Mouse (Mus musculus) telencephalon, adult 2 months (tissue): Measurements from ENCODE around the gene Fbxw2.
A peak's percentile ranks its signal among the peaks of the same experiment; 100 is the strongest.
"Not testable (repeated sequence)": the region's sequence is repeated elsewhere in the genome, so short reads cannot be mapped to it uniquely, and the experiment has no call there.

Source experiments
- DNase-seq: peaks from one replicate; pipeline ENCODE4 v3.0.0-alpha.2; 2011; ENCODE audit warnings: low read depth, low spot score

The Fbxw2 gene

GRCm38 (mm10) chr2:34825827-34826459, at the start of gene Fbxw2:
Fbxw2 (minus strand) TSS chr2:34826311.
- peak; percentile 92 for DNase-seq

- DNase-seq = no peak
Observed at GRCm38 (mm10) chr2:34874816-34875345, 48.8 kb upstream of the Fbxw2 start, which contains the start of gene Psmd5. Psmd5 (minus strand) TSS chr2:34874968.

- no peak for DNase-seq
Observed at GRCm38 (mm10) chr2:34874271-34874670, 48.2 kb upstream of the Fbxw2 start, which contains the start of gene Cutal. Cutal (plus strand) TSS chr2:34874396.

- DNase-seq = peak; percentile 98
Observed at GRCm38 (mm10) chr2:34870520-34871474, 44.7 kb upstream of the Fbxw2 start.

- no peak for DNase-seq
Observed at GRCm38 (mm10) chr2:34869680-34870079, 43.6 kb upstream of the Fbxw2 start.

- no peak for DNase-seq
Observed at GRCm38 (mm10) chr2:34857728-34858127, 31.6 kb upstream of the Fbxw2 start.

- DNase-seq = no peak
Observed at GRCm38 (mm10) chr2:34855265-34855664, 29.2 kb upstream of the Fbxw2 start.

- DNase-seq = no peak
Observed at GRCm38 (mm10) chr2:34847702-34848101, 21.6 kb upstream of the Fbxw2 start.

GRCm38 (mm10) chr2:34843211-34843939, 17.3 kb upstream of the Fbxw2 start:
- peak; percentile 17 for DNase-seq

GRCm38 (mm10) chr2:34841706-34842105, 15.6 kb upstream of the Fbxw2 start:
- peak; percentile 82 for DNase-seq

GRCm38 (mm10) chr2:34840143-34840542, 14.0 kb upstream of the Fbxw2 start:
- not testable (repeated sequence) for DNase-seq

GRCm38 (mm10) chr2:34835669-34836068, 9.6 kb upstream of the Fbxw2 start:
- DNase-seq = no peak

GRCm38 (mm10) chr2:34833624-34834023, 7.5 kb upstream of the Fbxw2 start:
- DNase-seq = no peak

GRCm38 (mm10) chr2:34832766-34833457, 6.8 kb upstream of the Fbxw2 start, which contains the start of gene Gm34653:
Gm34653 (plus strand) TSS chr2:34833007.
- DNase-seq = not testable (repeated sequence)

GRCm38 (mm10) chr2:34830066-34830465, 4.0 kb upstream of the Fbxw2 start:
- DNase-seq = not testable (repeated sequence)

- DNase-seq = no peak
Observed at GRCm38 (mm10) chr2:34828026-34828425, 1.9 kb upstream of the Fbxw2 start.

- no peak for DNase-seq
Observed at GRCm38 (mm10) chr2:34827591-34827990, 1.5 kb upstream of the Fbxw2 start.

- DNase-seq = no peak
Observed at GRCm38 (mm10) chr2:34826460-34827231, 535 bp upstream of the Fbxw2 start.

GRCm38 (mm10) chr2:34818492-34818891, 7.6 kb downstream of the Fbxw2 start:
- no peak for DNase-seq

GRCm38 (mm10) chr2:34815893-34816292, 10.2 kb downstream of the Fbxw2 start:
- not testable (repeated sequence) for DNase-seq
